Mouse (Mus musculus) myocyte (in vitro differentiated cells): Measurements from ENCODE around the gene Tmem72.

Source experiments
- CEBPB ChIP-seq: IDR thresholded peaks from 2 replicates; pipeline ENCODE4 v1.6.1; 2011; ENCODE audit warnings: mild to moderate bottlenecking, moderate library complexity; ENCODE audit not compliant: poor library complexity, insufficient read depth, severe bottlenecking
- E2F4 ChIP-seq: IDR thresholded peaks from one replicate; pipeline ENCODE4 v1.6.1; 2011; ENCODE audit warnings: mild to moderate bottlenecking, control low read depth, moderate library complexity; ENCODE audit not compliant: insufficient read depth
- MAX ChIP-seq: IDR thresholded peaks from one replicate; pipeline ENCODE4 v1.6.1; 2011; ENCODE audit warnings: low read depth, mild to moderate bottlenecking, control low read depth
- MYOD1 ChIP-seq, 3 experiments: IDR thresholded peaks; one replicate each; pipeline ENCODE4 v1.6.1; 2011; ENCODE audit warnings: control low read depth in 2 of 3, low read depth in 2 of 3, mild to moderate bottlenecking in 2 of 3, moderate library complexity in 1 of 3; ENCODE audit not compliant: insufficient read length in 2 of 3, control insufficient read depth in 1 of 3
- MYOG ChIP-seq, 3 experiments: IDR thresholded peaks; one replicate each; pipeline ENCODE4 v1.6.1; 2011; ENCODE audit warnings: control low read depth in 2 of 3, low read depth in 2 of 3, mild to moderate bottlenecking in 2 of 3; ENCODE audit not compliant: insufficient read length in 2 of 3, control insufficient read depth in 1 of 3, insufficient read depth in 1 of 3
- POLR2A ChIP-seq: IDR thresholded peaks from one replicate; pipeline ENCODE4 v1.6.1; 2011; ENCODE audit warnings: low read depth, mild to moderate bottlenecking, control low read depth, moderate library complexity; ENCODE audit not compliant: insufficient read length
- POLR2AphosphoS2 ChIP-seq: IDR thresholded peaks from one replicate; pipeline ENCODE4 v1.6.1; 2011; ENCODE audit warnings: low read depth, control low read depth; ENCODE audit not compliant: insufficient read length
- REST ChIP-seq: IDR thresholded peaks from one replicate; pipeline ENCODE4 v1.6.1; 2011; ENCODE audit warnings: mild to moderate bottlenecking, control low read depth, moderate library complexity; ENCODE audit not compliant: insufficient read depth, insufficient read length
- TCF12 ChIP-seq: IDR thresholded peaks from one replicate; pipeline ENCODE4 v1.6.1; 2011; ENCODE audit warnings: mild to moderate bottlenecking, control low read depth; ENCODE audit not compliant: poor library complexity, insufficient read depth, severe bottlenecking
- TCF3 ChIP-seq: IDR thresholded peaks from one replicate; pipeline ENCODE4 v1.6.1; 2011; ENCODE audit warnings: low read depth, control low read depth; ENCODE audit not compliant: insufficient read length
- USF1 ChIP-seq: IDR thresholded peaks from one replicate; pipeline ENCODE4 v1.6.1; 2011; ENCODE audit warnings: low read depth, mild to moderate bottlenecking, control low read depth, moderate library complexity

DNA sequence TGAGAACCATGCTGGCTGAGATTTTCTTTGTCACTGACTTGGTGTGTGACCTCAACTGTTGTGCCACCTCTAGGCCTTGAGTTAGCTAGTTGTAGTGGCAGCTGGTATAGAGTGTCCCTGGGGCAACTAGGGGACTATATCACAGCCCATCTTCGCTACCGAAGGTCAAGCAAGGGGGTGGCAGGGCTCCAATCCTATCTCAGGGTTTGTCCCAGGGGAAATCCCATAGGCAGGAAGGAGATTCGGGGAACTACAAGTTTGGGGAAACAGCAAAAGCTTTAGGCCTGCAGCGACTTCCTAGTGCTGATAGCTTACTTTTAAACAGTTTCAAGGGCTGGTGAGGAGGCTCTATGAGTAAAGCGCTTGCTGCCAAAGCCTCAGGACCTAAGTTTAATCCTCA is 44.4 kb downstream of the Tmem72 start:
- no peak for TF ChIP-seq POLR2A
- no peak for TF ChIP-seq CEBPB
- TF ChIP-seq E2F4, result no peak
- TF ChIP-seq MAX, result no peak
- no peak for TF ChIP-seq USF1
- no peak for TF ChIP-seq POLR2AphosphoS2
- TF ChIP-seq MYOG (IDR thresholded peaks at IDR 0.05; ENCODE audit: control insufficient read depth in 1 of 3, insufficient read depth in 1 of 3, insufficient read length in 2 of 3, low read depth in 2 of 3), result no peak
- TF ChIP-seq REST, result no peak
- no peak for TF ChIP-seq TCF3
- TF ChIP-seq TCF12, result no peak
- TF ChIP-seq MYOD1 (IDR thresholded peaks at IDR 0.05; ENCODE audit: control insufficient read depth in 1 of 3, insufficient read length in 2 of 3, low read depth in 2 of 3), result no peak
